Mouse (Mus musculus) MEL-GATA-1-ER (cell line): ENCODE measurements around the gene Gm45337.

Experiments
- DNase-seq: peaks from one replicate; pipeline ENCODE4 v3.0.0-alpha.2; 2012; ENCODE audit warnings: low read depth; ENCODE audit errors: extremely low read depth

Gene Gm45337

GRCm38 (mm10) chr7:142104747-142105146, 39.7 kb downstream of the Gm45337 start:
- DNase-seq, result no peak

- DNase-seq, result no peak
Observed at GRCm38 (mm10) chr7:142097776-142098175, 46.6 kb downstream of the Gm45337 start.

- no peak for DNase-seq
Observed at GRCm38 (mm10) chr7:142096701-142097100, 47.7 kb downstream of the Gm45337 start.

DNA sequence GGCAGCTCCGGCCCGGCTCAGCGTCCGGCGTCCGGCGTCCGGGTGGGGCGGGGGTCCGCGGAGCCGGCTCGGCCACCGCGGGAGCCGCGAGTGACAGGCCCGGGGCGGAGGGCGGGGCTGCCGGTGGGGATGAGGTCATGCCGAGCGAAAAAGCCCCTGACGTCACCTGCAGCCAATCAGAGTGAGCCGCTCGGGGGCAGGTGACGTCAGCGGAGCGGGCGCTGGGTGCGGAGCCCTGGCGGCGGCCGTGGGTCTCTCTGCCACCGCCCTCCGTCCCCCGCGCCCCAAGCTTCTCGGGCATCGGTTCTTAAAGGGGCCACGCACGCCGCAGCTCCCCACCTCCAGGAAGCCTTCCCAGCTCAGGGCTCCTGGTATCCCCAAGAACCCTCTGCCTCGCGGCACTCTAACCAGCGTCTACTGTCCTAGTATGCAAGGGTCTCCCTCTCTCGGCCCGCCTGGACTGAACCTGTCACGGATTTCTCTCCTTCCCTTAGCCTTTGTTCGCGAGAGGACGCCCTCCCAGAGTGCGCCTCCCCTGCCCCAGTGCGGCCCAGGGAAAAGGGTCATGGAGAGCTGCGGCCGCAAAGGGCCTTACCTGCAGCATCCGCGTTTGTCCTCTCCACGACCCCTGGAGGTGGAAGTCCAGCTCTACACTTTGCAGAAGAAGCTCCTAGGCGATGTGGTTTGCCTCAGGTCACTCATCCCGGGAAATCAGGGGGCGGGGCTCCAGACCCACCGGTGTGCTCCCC, 49.0 kb downstream of the Gm45337 start, which contains the start of gene Dusp8:
Dusp8 (minus strand) TSS at position 661 of the 749 bp plus-strand sequence.
- DNase-seq, result no peak

DNA sequence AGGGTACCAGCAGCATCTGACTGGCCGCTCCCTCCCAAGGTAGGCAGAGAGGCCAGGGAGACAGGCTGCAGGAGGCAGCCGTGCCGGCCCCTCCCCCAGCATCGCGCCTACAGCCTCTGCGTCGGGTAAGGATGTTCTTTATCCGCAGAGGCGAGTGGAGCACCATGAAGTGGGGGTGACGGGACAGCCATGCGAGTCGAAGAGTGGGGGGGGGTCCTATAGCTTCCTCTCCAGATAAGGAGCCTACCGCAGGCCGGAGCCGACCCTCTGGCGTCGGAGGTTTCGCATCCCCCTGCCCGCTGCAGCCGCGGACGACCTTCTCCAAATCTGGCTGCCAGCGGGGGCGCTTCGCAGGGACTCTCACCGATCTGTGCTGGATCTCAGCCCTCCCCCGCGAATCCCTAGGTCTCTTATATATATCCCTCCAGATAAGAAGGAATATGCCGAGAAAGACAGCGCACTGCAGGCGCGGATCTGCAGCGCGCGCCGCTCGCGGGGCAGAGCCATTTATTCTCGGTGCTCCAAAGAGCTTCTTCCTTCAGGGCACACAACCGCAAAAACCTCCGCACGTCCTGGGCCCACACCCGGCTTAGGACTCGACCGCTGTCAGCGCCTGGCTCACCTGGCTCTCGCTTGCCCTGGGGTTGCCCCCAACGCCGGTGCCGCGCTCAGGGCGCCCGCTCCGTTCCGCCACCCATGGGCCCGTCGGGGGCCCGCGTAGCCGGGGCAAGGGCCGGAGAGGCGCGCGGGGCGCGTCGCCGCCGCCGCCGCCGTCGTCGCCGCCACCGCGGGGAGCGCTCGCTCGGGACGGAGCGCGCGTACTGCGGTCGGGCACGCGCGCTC, 49.9 kb downstream of the Gm45337 start:
- DNase-seq, result no peak

DNA sequence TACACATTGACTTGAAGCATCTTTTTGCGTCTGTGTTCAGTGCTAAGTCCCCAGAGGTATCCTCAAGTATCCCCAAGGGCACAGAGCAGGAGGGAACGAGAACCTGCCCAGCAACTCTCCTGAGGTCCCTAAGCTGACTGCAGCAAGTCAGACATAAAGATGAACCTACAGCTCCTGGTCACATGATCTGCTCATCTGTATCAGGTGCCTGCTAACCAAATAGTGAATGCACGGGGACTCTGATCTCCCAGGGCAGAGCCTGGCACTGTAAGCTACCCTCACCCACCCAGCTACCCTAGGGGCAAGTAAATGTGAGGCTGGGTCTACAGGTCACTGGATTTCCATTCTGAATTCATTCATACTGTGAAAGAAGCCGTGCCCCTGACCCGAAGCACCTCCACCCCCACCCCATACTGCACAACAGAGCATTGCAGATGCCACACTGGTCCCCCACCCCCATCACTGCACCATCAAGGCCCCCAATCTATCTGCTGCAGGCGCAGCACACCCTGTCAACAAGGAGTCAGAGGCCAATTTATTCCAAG, 50.6 kb downstream of the Gm45337 start:
- DNase-seq, result no peak
